Mouse (Mus musculus) 3T3-L1 (cell line): Measurements from ENCODE around the gene Tmem186.

Source experiments
- DNase-seq: peaks from one replicate; pipeline ENCODE4 v3.0.0-alpha.2; 2015; ENCODE audit warnings: low read depth, low spot score

The Tmem186 gene

DNA sequence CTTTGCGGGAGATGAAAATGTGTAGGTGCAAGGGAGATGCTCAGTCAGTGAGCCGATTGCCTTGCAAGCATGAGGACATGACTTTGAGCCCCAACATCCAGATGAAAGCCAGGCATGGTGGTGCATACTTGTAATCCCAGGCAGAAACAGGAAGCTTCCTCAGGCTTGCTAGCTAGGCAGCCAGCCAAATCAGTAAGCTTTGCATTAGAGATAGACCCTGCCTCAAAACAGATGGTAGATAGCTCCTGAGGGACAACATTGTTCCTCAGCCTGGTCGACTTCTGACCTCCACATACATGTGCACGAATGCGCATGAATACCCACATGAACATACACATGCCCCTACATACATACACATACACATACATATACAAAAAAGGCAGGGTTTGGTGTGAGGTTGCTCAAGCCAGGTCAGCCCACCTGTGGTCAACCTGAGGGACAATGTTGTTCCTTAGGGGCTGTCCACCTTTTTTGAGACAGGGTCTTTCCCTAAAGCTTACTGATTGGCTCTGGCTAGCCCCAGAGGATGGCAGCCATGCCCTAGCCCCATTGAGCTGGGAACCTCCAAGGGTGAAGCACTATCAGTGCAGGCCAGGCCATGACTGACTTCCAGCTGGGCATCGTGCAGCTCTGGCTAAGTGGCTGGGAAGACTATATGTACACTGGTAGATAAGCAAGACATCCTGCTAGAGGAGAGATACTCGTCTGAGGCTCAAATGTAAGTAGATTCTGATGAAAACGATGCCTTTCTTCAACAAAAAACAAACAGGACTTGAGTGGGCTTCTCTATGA is 25.1 kb downstream of the Tmem186 start:
- no peak for DNase-seq

DNA sequence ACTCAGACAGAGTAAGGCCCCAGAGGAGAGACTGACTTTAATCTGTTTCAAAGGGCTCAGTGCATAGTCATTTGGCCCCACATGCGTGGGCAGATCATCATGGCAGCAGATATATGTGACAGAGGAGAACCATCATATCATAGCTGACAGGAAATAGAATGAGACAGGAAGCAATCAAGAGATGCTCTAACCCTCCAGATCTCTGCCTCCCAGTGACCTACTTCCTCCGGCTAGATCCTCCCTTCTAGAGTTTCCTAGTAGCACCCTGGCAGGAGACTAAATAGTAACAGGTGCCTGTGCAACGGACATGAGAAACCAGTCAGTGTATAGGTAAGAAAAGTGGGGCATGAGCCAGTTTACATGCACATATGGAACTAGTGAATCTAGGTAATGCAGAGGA is 27.1 kb downstream of the Tmem186 start:
- DNase-seq, result no peak

DNA sequence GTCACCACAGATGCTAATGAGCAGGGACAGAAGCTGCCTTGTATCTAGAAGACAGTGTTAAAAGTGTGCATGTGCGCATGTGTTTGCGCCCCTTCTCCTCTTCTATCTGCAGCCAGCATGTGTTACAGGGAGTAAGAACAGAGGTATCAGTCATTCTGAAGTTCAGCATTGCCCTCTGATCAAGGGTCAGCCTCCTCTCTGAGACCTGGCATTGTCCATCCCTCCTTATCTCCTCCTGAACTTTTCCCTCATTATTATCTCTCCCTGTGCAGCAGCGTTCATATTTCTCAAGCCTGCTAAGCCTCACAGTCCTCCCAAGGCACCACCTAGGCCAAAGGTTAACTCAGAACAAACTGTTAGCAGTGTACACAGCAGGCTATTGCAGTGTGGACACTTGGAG is 33.7 kb downstream of the Tmem186 start:
- DNase-seq, result no peak

DNA sequence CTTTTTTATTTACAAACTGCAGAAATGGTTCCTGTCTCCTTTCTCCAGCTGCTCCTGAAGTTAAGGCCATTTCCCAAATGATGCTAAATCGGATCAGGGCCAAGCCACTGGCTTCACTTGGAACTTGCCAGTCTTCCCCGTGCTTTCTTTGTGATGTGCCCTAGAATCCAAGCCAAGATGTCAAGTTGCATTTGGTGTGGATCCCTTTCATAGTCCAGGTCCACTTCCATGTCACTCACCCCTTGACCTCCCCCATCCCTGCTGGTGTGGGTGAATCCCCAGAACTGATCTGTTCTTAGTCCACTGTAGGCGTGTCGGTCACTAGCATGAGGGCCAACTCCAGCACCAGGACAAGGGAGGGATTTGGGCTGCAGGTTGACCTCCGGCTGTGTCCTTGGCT is 40.0 kb downstream of the Tmem186 start:
- no peak for DNase-seq

DNA sequence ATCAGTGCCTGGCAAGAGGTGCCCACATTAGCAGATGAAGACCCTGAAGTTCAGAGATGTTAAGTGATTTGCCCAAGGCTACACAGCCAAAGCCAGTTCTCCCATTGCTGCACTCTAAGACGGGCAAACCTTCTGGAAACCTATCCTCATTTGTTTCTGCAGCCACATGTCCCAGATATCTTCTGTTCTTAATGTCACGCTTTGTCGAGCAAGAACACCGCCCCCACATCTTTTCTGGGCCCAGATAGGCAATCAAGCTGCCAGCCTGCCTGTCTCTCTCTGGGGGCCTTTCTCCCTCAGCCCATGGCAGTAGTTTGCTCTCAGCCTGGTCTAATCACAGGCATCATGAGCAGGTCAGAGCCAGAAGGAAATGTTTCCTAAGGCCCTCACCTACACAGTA is 41.2 kb downstream of the Tmem186 start:
- no peak for DNase-seq

DNA sequence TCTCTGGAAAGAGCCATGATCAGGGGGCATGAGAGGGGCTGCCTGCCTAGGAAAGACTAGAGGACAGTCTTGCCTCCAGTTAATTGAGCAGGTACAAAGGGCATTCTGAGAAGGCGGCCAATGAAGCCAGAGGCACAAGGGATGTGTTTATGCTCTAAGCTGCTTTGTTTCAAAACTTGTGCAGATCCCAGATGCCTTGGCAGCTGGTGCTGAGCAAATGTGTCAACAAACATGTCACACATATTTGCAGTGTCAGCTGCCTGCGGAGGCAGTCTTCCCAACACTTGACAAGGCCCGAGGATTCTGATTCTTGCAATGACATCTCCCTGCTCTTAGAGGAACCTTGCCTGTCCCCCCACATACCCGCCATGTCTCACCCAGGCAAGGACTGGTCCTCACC is 42.1 kb downstream of the Tmem186 start:
- no peak for DNase-seq

DNA sequence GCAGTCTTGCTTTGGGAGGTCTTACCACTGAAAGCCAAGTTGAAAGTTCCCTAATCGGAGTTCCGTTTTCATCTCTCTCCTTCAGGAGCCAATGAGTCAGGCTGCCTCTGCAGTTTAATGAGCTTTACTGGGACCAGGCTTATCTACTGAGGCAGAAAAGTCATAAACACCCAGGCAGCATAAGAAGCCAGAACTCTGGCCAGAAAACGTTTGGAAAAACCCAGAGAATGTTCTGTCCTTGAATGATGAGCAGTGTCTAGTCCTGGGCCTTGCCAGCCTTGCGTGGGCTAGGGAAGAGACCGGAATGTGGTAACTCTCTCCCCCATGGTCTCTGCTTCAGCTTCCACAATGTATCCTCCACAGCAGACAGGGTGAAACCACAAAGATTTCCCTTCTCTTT is 52.5 kb downstream of the Tmem186 start:
- no peak for DNase-seq

DNA sequence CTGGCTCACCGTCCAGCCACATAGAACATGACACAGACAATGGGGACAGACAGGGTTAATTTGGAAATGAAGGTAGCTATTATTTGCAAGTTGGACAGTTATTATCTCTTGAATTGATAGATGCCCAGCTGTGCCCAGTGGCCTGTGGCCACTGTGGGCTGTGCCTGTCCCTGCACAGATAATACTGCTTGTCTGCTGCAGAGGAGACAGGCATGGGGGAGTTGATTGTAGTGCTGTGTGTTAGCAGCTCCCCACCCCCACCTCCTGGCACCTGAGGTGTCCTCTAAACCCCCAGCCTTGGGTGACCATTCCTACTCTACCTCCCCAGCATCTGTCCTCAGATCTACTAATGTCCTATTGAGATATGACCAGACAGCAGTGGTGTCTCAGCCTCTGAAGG is 53.3 kb downstream of the Tmem186 start:
- DNase-seq, result no peak
